Mouse (Mus musculus): ENCODE data around the gene Cenpb. TPM values are rescaled to one million over a fixed set of nuclear protein-coding genes. Genes with fewer than 3 reads are reported as not detected.

Gene Cenpb
- total and polyA plus RNA-seq, 2 experiments from 2014 or later: 14.4 to 112 TPM

- H3K27ac ChIP-seq: no peak overlapping the region
- ATAC-seq: no peak
- H3K9ac ChIP-seq (replicated peaks; ENCODE audit: low read length): no peak overlapping the region
- DNase-seq (ENCODE audit: low spot score): no peak
- no peaks in the 10 kb centered on the region for H3K9me3 ChIP-seq (ENCODE audit: low read length)
- 76% methylated on average over 4 of the region's 4 CpGs for WGBS
- H3K4me1 ChIP-seq (ENCODE audit: insufficient read depth, low read length): no peaks in the 10 kb centered on the region
- H3K36me3 ChIP-seq (ENCODE audit: insufficient read depth, low read length): no peaks in the 10 kb centered on the region
- no peak for TF ChIP-seq CTCF (IDR thresholded peaks at IDR 0.05; ENCODE audit: low read depth)
- no peak overlapping the region for H3K4me2 ChIP-seq (ENCODE audit: low read depth, low read length)
- H3K27me3 ChIP-seq (ENCODE audit: insufficient read depth, low read length): no peaks in the 10 kb centered on the region
- no peak overlapping the region for H3K4me3 ChIP-seq (ENCODE audit: low read length)
These were observed 40.2 kb upstream of the Cenpb start for GRCm38 (mm10) chr2:131220030-131220429.

GRCm38 (mm10) chr2:131215941-131216858 lies 36.3 kb upstream of the Cenpb start:
- H3K36me3 ChIP-seq (ENCODE audit: insufficient read depth, low read length): peaks cover 7% of the 10 kb centered on the region; the same call in 1 of the 2 replicates
- H3K27ac ChIP-seq: no peak overlapping the region
- no peaks in the 10 kb centered on the region for H3K9me3 ChIP-seq (ENCODE audit: low read length)
- H3K9ac ChIP-seq (replicated peaks; ENCODE audit: low read length): no peak overlapping the region
- no peak overlapping the region for H3K4me2 ChIP-seq (ENCODE audit: low read depth, low read length)
- no peaks in the 10 kb centered on the region for H3K27me3 ChIP-seq (ENCODE audit: insufficient read depth, low read length)
- DNase-seq (ENCODE audit: low spot score) (no peak), ATAC-seq (no peak)
- WGBS: 82% methylated on average over 7 of the region's 7 CpGs
- H3K4me3 ChIP-seq (ENCODE audit: low read length): no peak overlapping the region
- H3K4me1 ChIP-seq (ENCODE audit: insufficient read depth, low read length): peaks cover 4% of the 10 kb centered on the region; the same call in 1 of the 2 replicates
- TF ChIP-seq CTCF (IDR thresholded peaks at IDR 0.05; ENCODE audit: low read depth): no peak

GRCm38 (mm10) chr2:131213773-131214172 lies 33.9 kb upstream of the Cenpb start:
- Histone ChIP-seq H3K27me3 (ENCODE audit: insufficient read depth, low read length) (no peaks in the 10 kb centered on the region), H3K4me1 (ENCODE audit: insufficient read depth, low read length) (peaks cover 11% of the 10 kb centered on the region), H3K9ac (replicated peaks; ENCODE audit: low read length) (no peak overlapping the region), H3K4me3 (ENCODE audit: low read length) (no peak overlapping the region), H3K4me2 (ENCODE audit: low read depth, low read length) (no peak overlapping the region), H3K9me3 (ENCODE audit: low read length) (no peaks in the 10 kb centered on the region), H3K27ac (no peak overlapping the region), H3K36me3 (ENCODE audit: insufficient read depth, low read length) (peaks cover 7% of the 10 kb centered on the region; the same call in 1 of the 2 replicates)
- ATAC-seq: no peak
- TF ChIP-seq CTCF (IDR thresholded peaks at IDR 0.05; ENCODE audit: low read depth): no peak
- DNase-seq (ENCODE audit: low spot score): no peak
- 73% methylated on average over 7 of the region's 7 CpGs for WGBS

- peak; percentile 21 for DNase-seq (ENCODE audit: low spot score)
- peaks cover 7% of the 10 kb centered on the region; the same call in 1 of the 2 replicates for H3K36me3 ChIP-seq (ENCODE audit: insufficient read depth, low read length)
- peak overlapping the region; percentile 74 for H3K9ac ChIP-seq (replicated peaks; ENCODE audit: low read length)
- peaks cover 11% of the 10 kb centered on the region for H3K4me1 ChIP-seq (ENCODE audit: insufficient read depth, low read length)
- 50% methylated on average over 9 of the region's 9 CpGs for WGBS
- no peaks in the 10 kb centered on the region for H3K27me3 ChIP-seq (ENCODE audit: insufficient read depth, low read length)
- ATAC-seq: no peak
- no peaks in the 10 kb centered on the region for H3K9me3 ChIP-seq (ENCODE audit: low read length)
- peak overlapping the region; percentile 94 for H3K27ac ChIP-seq
- peak overlapping the region; percentile 62 for H3K4me3 ChIP-seq (ENCODE audit: low read length)
- no peak for TF ChIP-seq CTCF (IDR thresholded peaks at IDR 0.05; ENCODE audit: low read depth)
- H3K4me2 ChIP-seq (ENCODE audit: low read depth, low read length): peak overlapping the region; percentile 74
These were observed 31.3 kb upstream of the Cenpb start for GRCm38 (mm10) chr2:131211026-131211615.

- ATAC-seq (peak; percentile 98), DNase-seq (ENCODE audit: low spot score) (peak; percentile 96)
- peaks cover 11% of the 10 kb centered on the region for H3K4me1 ChIP-seq (ENCODE audit: insufficient read depth, low read length)
- H3K4me3 ChIP-seq (ENCODE audit: low read length): peak overlapping the region; percentile 62
- peaks cover 7% of the 10 kb centered on the region; the same call in 1 of the 2 replicates for H3K36me3 ChIP-seq (ENCODE audit: insufficient read depth, low read length)
- no peaks in the 10 kb centered on the region for H3K9me3 ChIP-seq (ENCODE audit: low read length)
- H3K27me3 ChIP-seq (ENCODE audit: insufficient read depth, low read length): no peaks in the 10 kb centered on the region
- H3K27ac ChIP-seq: peak overlapping the region; percentile 94
- WGBS: under 1% methylated on average over 50 of the region's 50 CpGs
- peak; percentile 97 for TF ChIP-seq CTCF (IDR thresholded peaks at IDR 0.05; ENCODE audit: low read depth)
- peak overlapping the region; percentile 74 for H3K4me2 ChIP-seq (ENCODE audit: low read depth, low read length)
- peak overlapping the region; percentile 74 for H3K9ac ChIP-seq (replicated peaks; ENCODE audit: low read length)
These were observed 30.3 kb upstream of the Cenpb start for GRCm38 (mm10) chr2:131209969-131210792.

GRCm38 (mm10) chr2:131209125-131209795 lies 29.4 kb upstream of the Cenpb start:
- Histone ChIP-seq H3K36me3 (ENCODE audit: insufficient read depth, low read length) (peaks cover 7% of the 10 kb centered on the region; the same call in 1 of the 2 replicates), H3K4me1 (ENCODE audit: insufficient read depth, low read length) (peaks cover 11% of the 10 kb centered on the region), H3K4me3 (ENCODE audit: low read length) (peak overlapping the region; percentile 62; the same call in 1 of the 2 replicates), H3K27me3 (ENCODE audit: insufficient read depth, low read length) (no peaks in the 10 kb centered on the region), H3K9me3 (ENCODE audit: low read length) (no peaks in the 10 kb centered on the region), H3K27ac (peak overlapping the region; percentile 94), H3K4me2 (ENCODE audit: low read depth, low read length) (peak overlapping the region; percentile 74), H3K9ac (replicated peaks; ENCODE audit: low read length) (peak overlapping the region; percentile 74; the same call in 1 of the 2 replicates)
- no peak for ATAC-seq
- DNase-seq (ENCODE audit: low spot score): peak; percentile 8
- WGBS: 59% methylated on average over 4 of the region's 4 CpGs
- TF ChIP-seq CTCF (IDR thresholded peaks at IDR 0.05; ENCODE audit: low read depth): no peak
